Mouse (Mus musculus) embryonic facial prominence, embryonic 14.5 days (tissue): ENCODE results near the gene Immp2l. TPM values are rescaled to one million over a fixed set of nuclear protein-coding genes. Genes with fewer than 3 reads are reported as not detected.

Experiments
- ATAC-seq: fragments of 200-750 bp; cut with Nextera tagmentation; 2 replicates; pipeline ENCODE4 v1.8.0; 2017; ENCODE audit warnings: low read depth, moderate number of reproducible peaks, moderate TSS enrichment
- DNase-seq: peaks from one replicate; pipeline ENCODE4 v3.0.0-alpha.2; 2015; ENCODE audit warnings: low spot score
- H3K27ac ChIP-seq: fragments of 300-500 bp; sonication (generic); replicated peaks from 2 replicates; pipeline ENCODE4 v1.5.1; 2014; ENCODE audit warnings: low read depth, mild to moderate bottlenecking, low read length, moderate library complexity
- H3K27me3 ChIP-seq: fragments of 300-500 bp; sonication (generic); replicated peaks from 2 replicates; pipeline ENCODE4 v1.6.1; 2014; ENCODE audit warnings: low read length; ENCODE audit not compliant: control insufficient read depth, insufficient read depth
- H3K36me3 ChIP-seq: fragments of 300-500 bp; sonication (generic); 2 replicates; pipeline ENCODE4 v1.6.1; 2014; ENCODE audit warnings: low read length, mixed read lengths; ENCODE audit not compliant: control insufficient read depth, insufficient read depth
- H3K4me1 ChIP-seq: fragments of 300-500 bp; sonication (generic); 2 replicates; pipeline ENCODE4 v1.6.1; 2014; ENCODE audit warnings: antibody characterized with exemption, low read length; ENCODE audit not compliant: control insufficient read depth, insufficient read depth
- H3K4me2 ChIP-seq: fragments of 300-500 bp; sonication (generic); 2 replicates; pipeline ENCODE4 v1.6.1; 2014; ENCODE audit warnings: low read depth, mild to moderate bottlenecking, low read length, moderate library complexity, mixed read lengths
- H3K4me3 ChIP-seq: fragments of 300-500 bp; sonication (generic); 2 replicates; pipeline ENCODE4 v1.5.1; 2014; ENCODE audit warnings: low read depth, mild to moderate bottlenecking, low read length
- H3K9ac ChIP-seq: fragments of 300-500 bp; sonication (generic); 2 replicates; pipeline ENCODE4 v1.6.1; 2014; ENCODE audit warnings: low read depth, mild to moderate bottlenecking, low read length, moderate library complexity, mixed read lengths
- H3K9me3 ChIP-seq: fragments of 300-500 bp; sonication (generic); 2 replicates; pipeline ENCODE4 v1.6.1; 2016; ENCODE audit warnings: low read length; ENCODE audit not compliant: control insufficient read depth
- WGBS: fragments of 180-500 bp; shearing (Covaris S2); extraction: QIAGEN DNeasy Blood & Tissue Kit; methylation state at CpG from one replicate; pipeline ENCODE4 v1.1.7; 2014; 5-methylcytosine and 5-hydroxymethylcytosine counted together
- polyA plus RNA-seq: library from polyadenylated mRNA; unstranded; fragments of >200 nt; fragmentation: Nextera tagmentation; extraction: Ambion mirVana; gene quantifications from 2 replicates; pipeline ENCODE4 v1.2.1, GENCODE M21; 2014

Gene Immp2l
- polyA plus RNA-seq, 1 experiment from 2014 or later, result 15.9 TPM

GRCm38 (mm10) chr12:41950726-41951125, 926.8 kb downstream of the Immp2l start:
- no peak for ATAC-seq
- no peak for DNase-seq
- Histone ChIP-seq H3K27me3 (no peaks in the 10 kb centered on the region), H3K4me3 (no peak overlapping the region), H3K4me1 (no peaks in the 10 kb centered on the region), H3K36me3 (no peaks in the 10 kb centered on the region), H3K9ac (no peak overlapping the region), H3K9me3 (no peaks in the 10 kb centered on the region), H3K4me2 (no peak overlapping the region), H3K27ac (no peak overlapping the region)
- WGBS, result 82% methylated on average over 2 of the region's 2 CpGs

GRCm38 (mm10) chr12:41961038-41961437, 937.1 kb downstream of the Immp2l start:
- Histone ChIP-seq H3K27me3 (no peaks in the 10 kb centered on the region), H3K9ac (no peak overlapping the region), H3K4me2 (no peak overlapping the region), H3K27ac (no peak overlapping the region), H3K9me3 (no peaks in the 10 kb centered on the region), H3K4me1 (no peaks in the 10 kb centered on the region), H3K36me3 (no peaks in the 10 kb centered on the region), H3K4me3 (no peak overlapping the region)
- ATAC-seq (no peak), DNase-seq (no peak)
- 46% methylated on average over 4 of the region's 4 CpGs for WGBS

- ATAC-seq, result no peak
- no peak for DNase-seq
- Histone ChIP-seq H3K27me3 (no peaks in the 10 kb centered on the region), H3K4me2 (no peak overlapping the region), H3K9ac (no peak overlapping the region), H3K36me3 (no peaks in the 10 kb centered on the region), H3K4me3 (no peak overlapping the region), H3K9me3 (no peaks in the 10 kb centered on the region), H3K27ac (no peak overlapping the region), H3K4me1 (no peaks in the 10 kb centered on the region)
- 81% methylated on average over 1 of the region's 1 CpGs for WGBS
Observed at GRCm38 (mm10) chr12:41991408-41991807, 967.5 kb downstream of the Immp2l start.
